Mouse (Mus musculus): ENCODE data around the gene Hist1h2bn.
"Not testable (repeated sequence)": the region's sequence is repeated elsewhere in the genome, so short reads cannot be mapped to it uniquely, and the experiment has no call there.

Gene Hist1h2bn

DNA sequence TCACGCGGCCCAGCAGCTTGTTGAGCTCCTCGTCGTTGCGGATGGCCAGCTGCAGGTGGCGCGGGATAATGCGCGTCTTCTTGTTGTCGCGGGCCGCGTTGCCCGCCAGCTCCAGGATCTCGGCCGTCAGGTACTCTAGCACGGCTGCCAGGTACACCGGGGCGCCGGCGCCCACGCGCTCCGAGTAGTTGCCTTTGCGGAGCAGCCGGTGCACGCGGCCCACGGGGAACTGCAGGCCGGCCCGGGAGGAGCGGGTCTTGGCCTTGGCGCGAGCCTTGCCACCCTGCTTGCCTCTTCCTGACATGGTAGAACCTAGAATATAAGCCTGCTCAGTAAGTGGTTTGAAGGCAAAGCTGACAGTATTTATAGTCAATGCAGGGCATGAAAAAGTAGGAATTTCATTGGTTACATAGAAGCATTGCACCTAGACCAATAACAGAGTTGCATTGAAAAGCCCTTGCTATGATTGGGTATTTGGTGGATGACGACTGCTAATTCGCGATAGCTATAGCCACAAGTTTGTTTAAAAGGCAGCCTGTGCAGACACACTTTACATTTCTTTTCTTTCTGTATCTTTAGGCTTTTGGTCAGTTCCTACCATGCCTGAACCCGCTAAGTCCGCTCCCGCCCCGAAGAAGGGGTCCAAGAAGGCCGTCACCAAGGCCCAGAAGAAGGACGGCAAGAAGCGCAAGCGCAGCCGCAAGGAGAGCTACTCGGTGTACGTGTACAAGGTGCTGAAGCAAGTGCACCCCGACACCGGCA, at the start of gene Hist1h2bn, which contains the start of gene Hist1h2ak:
Hist1h2bn (plus strand) TSS at position 600 of the 762 bp plus-strand sequence.
Hist1h2ak (minus strand) TSS at position 304 of the 762 bp plus-strand sequence.
- DNase-seq (ENCODE audit: low spot score in 2 of 2) = peak; percentile 52 to 71

DNA sequence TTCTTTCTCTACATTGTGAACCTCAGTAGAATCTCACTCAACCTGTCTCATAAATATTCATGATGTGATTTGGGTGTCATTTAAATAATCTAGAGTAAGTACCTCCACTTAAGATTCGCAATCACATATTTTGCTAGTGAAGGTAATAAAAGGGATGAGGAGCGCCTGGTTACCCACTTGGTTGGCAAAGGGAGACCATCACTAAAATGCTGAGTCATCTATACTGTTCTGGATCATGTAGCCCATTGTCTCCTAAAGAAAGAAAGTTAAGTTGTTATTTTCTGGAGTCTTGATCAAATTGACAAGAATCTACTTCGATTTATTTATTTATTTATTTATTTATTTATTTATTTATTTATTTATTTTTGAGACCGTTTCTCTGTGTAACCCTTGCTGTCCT, 47.3 kb upstream of the Hist1h2bn start:
- DNase-seq (ENCODE audit: low spot score in 2 of 2) = no peak

- DNase-seq (ENCODE audit: low spot score in 2 of 2) = peak; percentile 67 to 86
Measured at GRCm38 (mm10) chr13:21710031-21710711, 43.8 kb upstream of the Hist1h2bn start.

GRCm38 (mm10) chr13:21710821-21711525, 43.0 kb upstream of the Hist1h2bn start:
- peak in 1 of 2 experiments; percentile 79 for DNase-seq (ENCODE audit: low spot score in 2 of 2)

DNA sequence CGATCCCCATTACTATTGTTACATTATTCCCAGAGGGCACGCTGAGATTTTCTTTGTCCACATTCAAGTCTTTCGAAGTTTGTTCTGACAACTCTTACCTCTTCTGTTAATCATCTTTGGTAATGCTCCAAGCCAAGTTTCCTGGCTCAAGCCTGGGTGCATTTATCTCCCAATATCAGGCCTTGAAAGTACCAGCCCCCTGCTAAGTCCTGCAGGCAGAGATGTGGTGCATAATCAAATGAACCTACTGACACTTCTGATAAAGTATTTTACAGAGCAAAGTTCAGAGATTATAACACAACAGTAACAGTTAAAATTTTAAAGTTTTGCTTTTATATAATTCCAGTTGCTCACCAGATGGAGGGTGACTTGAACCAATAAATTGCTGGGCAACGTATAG, 42.2 kb upstream of the Hist1h2bn start:
- no peak for DNase-seq (ENCODE audit: low spot score in 2 of 2)

DNA sequence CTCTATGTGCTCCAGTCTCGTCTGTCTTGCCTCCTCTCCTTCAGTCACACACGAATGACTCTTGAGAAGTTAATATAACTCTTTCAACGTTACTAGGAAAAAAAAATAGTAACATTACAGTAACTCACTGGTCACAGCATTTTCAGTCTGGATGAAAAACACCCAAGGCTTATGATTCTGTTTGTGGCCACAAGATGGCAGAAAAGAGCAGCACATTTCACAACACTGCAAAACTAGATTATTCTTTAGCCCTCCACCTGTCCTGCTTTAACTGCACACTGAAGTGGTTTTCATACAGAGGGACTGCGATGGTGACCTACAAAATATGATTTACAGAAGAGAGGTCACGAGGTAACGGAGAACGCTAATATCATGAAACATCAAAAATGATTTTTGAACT, 39.2 kb upstream of the Hist1h2bn start:
- DNase-seq (ENCODE audit: low spot score in 2 of 2) = peak in 1 of 2 experiments; percentile 55

- no peak for DNase-seq (ENCODE audit: low spot score in 2 of 2)
Measured at GRCm38 (mm10) chr13:21715131-21715863, 38.6 kb upstream of the Hist1h2bn start.

- peak; percentile 80 to 82 for DNase-seq (ENCODE audit: low spot score in 2 of 2)
Measured at GRCm38 (mm10) chr13:21715864-21716539, 37.9 kb upstream of the Hist1h2bn start, which contains the start of the genes Hist1h2bl and Hist1h2ai. Gene Hist1h2bl (minus strand): TSS chr13:21716143. Gene Hist1h2ai (plus strand): TSS chr13:21716422.

DNA sequence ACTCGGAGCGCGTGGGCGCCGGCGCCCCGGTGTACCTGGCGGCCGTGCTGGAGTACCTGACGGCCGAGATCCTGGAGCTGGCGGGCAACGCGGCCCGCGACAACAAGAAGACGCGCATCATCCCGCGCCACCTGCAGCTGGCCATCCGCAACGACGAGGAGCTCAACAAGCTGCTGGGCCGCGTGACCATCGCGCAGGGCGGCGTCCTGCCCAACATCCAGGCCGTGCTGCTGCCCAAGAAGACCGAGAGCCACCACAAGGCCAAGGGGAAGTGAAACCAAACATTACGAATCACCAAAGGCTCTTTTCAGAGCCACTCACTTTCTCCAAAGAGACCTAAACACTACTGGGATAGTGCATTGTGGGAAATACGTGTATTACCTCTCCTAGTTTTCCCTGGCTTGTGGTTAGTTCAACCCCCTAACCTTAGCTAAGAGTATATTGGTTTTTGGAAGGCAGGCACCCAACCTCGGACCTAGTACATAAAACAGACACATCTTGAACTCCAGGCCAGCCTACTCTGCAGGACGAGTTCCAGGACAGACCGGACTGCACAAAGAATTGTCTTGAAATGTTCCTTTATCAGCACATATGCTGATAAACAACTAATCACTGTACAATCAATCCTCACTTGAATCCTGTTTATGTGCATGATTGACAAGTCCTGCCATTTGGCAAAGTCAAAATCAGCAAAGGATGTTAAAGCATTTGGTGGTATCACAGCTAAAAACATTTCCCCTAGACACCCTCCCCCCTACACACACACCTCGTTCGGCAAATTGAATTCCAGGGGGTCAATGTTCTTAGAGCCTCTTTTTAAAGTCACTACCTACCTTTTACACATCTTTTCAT, 37.2 kb upstream of the Hist1h2bn start:
- not testable (repeated sequence) for DNase-seq (ENCODE audit: low spot score in 2 of 2)

DNA sequence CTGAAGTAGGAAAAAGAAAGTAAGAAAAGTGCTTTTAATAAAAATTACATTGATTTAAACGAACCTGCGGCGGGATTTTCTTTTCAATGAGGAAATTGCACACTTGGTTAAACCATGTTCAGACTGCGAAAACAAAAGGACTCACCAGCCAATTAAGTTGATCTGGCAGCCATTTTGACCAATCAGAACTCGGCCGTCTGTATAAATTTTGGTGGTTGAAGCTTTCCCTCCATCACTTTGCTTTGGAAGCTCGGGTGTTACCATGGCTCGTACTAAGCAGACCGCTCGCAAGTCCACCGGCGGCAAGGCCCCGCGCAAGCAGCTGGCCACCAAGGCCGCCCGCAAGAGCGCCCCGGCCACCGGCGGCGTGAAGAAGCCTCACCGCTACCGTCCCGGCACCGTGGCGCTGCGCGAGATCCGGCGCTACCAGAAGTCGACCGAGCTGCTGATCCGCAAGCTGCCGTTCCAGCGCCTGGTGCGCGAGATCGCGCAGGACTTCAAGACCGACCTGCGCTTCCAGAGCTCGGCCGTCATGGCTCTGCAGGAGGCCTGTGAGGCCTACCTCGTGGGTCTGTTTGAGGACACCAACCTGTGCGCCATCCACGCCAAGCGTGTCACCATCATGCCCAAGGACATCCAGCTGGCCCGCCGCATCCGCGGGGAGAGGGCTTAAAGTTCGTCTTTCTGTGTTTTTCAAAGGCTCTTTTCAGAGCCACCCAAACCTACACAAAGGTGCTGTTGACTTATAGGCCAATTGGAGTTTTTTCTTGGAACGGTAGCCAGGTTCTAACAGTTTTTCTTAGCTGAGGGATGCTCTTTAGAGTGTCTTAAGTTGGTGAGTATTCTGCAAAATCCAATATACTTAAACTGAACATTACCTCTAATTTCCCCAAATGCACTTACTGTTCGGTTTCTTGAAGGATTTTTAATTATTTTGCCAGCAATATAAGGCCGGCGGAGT, 36.2 kb upstream of the Hist1h2bn start, which contains the start of gene Hist1h3h:
Hist1h3h (plus strand) TSS at position 263 of the 961 bp plus-strand sequence.
- DNase-seq (ENCODE audit: low spot score in 2 of 2) = peak; percentile 67 to 80

GRCm38 (mm10) chr13:21718381-21719080, 35.4 kb upstream of the Hist1h2bn start:
- no peak for DNase-seq (ENCODE audit: low spot score in 2 of 2)

DNA sequence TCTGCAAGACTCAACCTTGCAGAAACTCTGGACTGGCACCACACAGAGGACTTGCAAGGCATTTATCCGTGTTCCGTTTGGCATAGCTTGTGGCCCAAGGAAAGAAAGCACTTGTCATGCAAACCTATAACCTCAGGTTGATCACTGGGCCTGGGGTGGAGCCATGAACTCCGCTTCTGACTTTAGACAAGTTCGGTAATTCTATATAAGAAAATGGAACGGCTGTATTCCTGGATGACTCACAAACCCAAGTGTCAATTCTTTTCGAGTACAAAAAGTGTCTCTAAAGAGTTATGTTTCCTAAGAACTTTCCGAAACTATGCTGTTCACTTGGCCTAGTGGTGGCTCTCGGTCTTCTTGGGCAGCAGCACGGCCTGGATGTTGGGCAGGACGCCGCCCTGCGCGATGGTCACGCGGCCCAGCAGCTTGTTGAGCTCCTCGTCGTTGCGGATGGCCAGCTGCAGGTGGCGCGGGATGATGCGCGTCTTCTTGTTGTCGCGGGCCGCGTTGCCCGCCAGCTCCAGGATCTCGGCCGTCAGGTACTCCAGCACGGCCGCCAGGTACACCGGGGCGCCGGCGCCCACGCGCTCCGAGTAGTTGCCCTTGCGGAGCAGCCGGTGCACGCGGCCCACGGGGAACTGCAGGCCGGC, 32.7 kb upstream of the Hist1h2bn start:
- DNase-seq (ENCODE audit: low spot score in 2 of 2) = not testable (repeated sequence)

GRCm38 (mm10) chr13:21721757-21722372, 32.1 kb upstream of the Hist1h2bn start, which contains the start of gene Hist1h2bm:
Gene Hist1h2bm (plus strand): TSS chr13:21722044.
- peak in 1 of 2 experiments; percentile 40 for DNase-seq (ENCODE audit: low spot score in 2 of 2)

DNA sequence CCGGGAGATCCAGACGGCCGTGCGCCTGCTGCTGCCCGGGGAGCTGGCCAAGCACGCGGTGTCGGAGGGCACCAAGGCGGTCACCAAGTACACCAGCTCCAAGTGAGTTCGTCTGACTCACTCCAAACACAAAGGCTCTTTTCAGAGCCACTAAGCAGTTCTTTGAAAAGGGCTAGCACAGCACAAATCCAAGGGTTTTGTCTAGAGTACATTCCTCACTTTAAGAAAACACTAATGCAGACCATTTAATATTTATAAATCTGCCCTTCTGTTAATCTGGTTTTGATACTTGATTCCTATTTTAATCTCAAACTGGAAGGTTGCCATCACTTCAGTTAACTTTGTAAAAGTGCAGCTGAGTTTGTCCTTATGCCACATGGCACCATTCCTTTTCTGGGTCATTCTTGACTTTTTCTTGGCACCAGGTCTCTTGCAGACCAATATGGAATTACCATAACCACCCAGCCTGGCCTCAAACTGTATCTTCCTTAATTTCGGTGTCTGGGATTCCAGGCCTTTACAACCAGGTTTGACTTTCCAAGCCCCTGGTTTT, 31.5 kb upstream of the Hist1h2bn start:
- DNase-seq (ENCODE audit: low spot score in 2 of 2) = no peak

DNA sequence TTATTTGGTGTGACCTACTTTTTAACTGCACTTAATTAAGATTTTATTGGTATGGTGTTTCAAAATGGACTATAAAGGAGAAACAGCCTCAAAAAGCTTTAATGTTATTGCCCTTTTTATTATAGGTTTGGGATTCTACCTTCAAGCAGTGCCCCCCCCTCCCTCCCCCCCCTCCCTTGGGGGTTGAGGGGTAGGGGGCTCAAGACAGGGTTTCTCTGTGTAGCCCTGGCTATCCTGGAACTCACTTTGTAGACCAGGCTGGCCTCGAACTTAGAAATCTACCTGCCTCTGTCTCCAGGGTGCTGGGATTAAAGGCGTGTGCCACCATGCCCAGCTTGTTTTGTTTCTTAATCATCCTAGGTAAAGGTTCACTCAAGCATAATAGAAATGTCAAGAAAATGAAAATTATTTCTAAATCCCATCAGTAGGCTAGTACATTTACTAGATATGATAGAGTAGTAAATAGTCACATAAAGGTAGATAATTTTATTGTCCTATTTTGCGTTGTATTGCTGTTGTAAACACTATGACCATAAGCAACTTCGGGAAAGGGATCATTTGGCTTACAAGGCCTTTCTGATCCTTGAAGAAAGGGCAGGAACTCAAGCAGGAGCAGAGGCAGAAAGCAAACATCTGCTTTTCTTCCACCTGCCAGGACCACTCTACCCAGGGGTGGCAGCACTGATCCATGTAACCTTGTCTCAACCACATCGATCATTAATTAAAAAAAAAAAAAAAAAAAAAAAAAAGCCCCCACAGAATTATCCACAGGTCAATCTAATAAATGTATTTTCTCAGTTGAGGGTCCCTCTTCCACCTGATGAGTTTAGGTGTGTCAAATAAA, 30.7 kb upstream of the Hist1h2bn start:
- no peak for DNase-seq (ENCODE audit: low spot score in 2 of 2)
